Mouse (Mus musculus) embryonic facial prominence, embryonic 12.5 days (tissue): ENCODE measurements around the gene Cdc42bpa. TPM values are rescaled to one million over a fixed set of nuclear protein-coding genes. Genes with fewer than 3 reads are reported as not detected.

ENCODE experiments used
- ATAC-seq: fragments of 200-750 bp; cut with Nextera tagmentation; 2 replicates; pipeline ENCODE4 v1.8.0; 2017; ENCODE audit not compliant: insufficient number of reproducible peaks, insufficient read depth, low FRiP score, low TSS enrichment
- H3K27ac ChIP-seq: fragments of 300-500 bp; sonication (generic); 2 replicates; pipeline ENCODE4 v1.5.1; 2016; ENCODE audit warnings: mild to moderate bottlenecking
- H3K27me3 ChIP-seq: fragments of 300-500 bp; sonication (generic); 2 replicates; pipeline ENCODE4 v1.6.1; 2016; ENCODE audit warnings: mild to moderate bottlenecking, moderate library complexity
- H3K36me3 ChIP-seq: fragments of 300-500 bp; sonication (generic); 2 replicates; pipeline ENCODE4 v1.6.1; 2016; ENCODE audit warnings: mild to moderate bottlenecking
- H3K4me1 ChIP-seq: fragments of 300-500 bp; sonication (generic); 2 replicates; pipeline ENCODE4 v1.6.1; 2016
- H3K4me2 ChIP-seq: fragments of 300-500 bp; sonication (generic); replicated peaks from 2 replicates; pipeline ENCODE4 v1.6.1; 2016; ENCODE audit warnings: mild to moderate bottlenecking, moderate library complexity
- H3K4me3 ChIP-seq: fragments of 300-500 bp; sonication (generic); 2 replicates; pipeline ENCODE4 v1.5.1; 2016; ENCODE audit warnings: mild to moderate bottlenecking
- H3K9ac ChIP-seq: fragments of 300-500 bp; sonication (generic); 2 replicates; pipeline ENCODE4 v1.6.1; 2016; ENCODE audit warnings: mild to moderate bottlenecking, moderate library complexity
- H3K9me3 ChIP-seq: fragments of 300-500 bp; sonication (generic); 2 replicates; pipeline ENCODE4 v1.6.1; 2016; ENCODE audit warnings: mild to moderate bottlenecking, moderate library complexity
- WGBS: fragments of 180-500 bp; shearing (Covaris S2); methylation state at CpG from one replicate; pipeline ENCODE4 v1.1.7; 2016; 5-methylcytosine and 5-hydroxymethylcytosine counted together
- polyA plus RNA-seq: library from polyadenylated mRNA; unstranded; fragments of >200 nt; fragmentation: Nextera tagmentation; extraction: Ambion mirVana; gene quantifications from 2 replicates; pipeline ENCODE4 v1.2.1, GENCODE M21; 2016

Gene Cdc42bpa
- polyA plus RNA-seq, 1 experiment from 2014 or later: 20.2 TPM

GRCm38 (mm10) chr1:179961777-179962176 lies 1.5 kb downstream of the Cdc42bpa start:
- H3K9me3 ChIP-seq: no peaks in the 10 kb centered on the region
- H3K9ac ChIP-seq: peak overlapping the region; percentile 50; the same call in 1 of the 2 replicates
- H3K4me2 ChIP-seq: peak overlapping the region; percentile 82
- H3K4me1 ChIP-seq: peaks cover 29% of the 10 kb centered on the region
- peak overlapping the region; percentile 73 for H3K4me3 ChIP-seq
- no peak for ATAC-seq
- no peaks in the 10 kb centered on the region for H3K36me3 ChIP-seq
- WGBS: 36% methylated on average over 4 of the region's 4 CpGs
- no peaks in the 10 kb centered on the region for H3K27me3 ChIP-seq
- no peak overlapping the region for H3K27ac ChIP-seq

GRCm38 (mm10) chr1:179969776-179970428 lies 9.6 kb downstream of the Cdc42bpa start:
- H3K27ac ChIP-seq: no peak overlapping the region
- no peaks in the 10 kb centered on the region for H3K9me3 ChIP-seq
- H3K4me1 ChIP-seq: 0 out of 2 replicates have a peak, but pooled peaks cover 3% of the 10 kb centered on the region
- ATAC-seq: no peak
- 79% methylated on average over 5 of the region's 5 CpGs for WGBS
- H3K27me3 ChIP-seq: no peaks in the 10 kb centered on the region
- no peaks in the 10 kb centered on the region for H3K36me3 ChIP-seq
- H3K9ac ChIP-seq: no peak overlapping the region
- no peak overlapping the region for H3K4me3 ChIP-seq
- no peak overlapping the region for H3K4me2 ChIP-seq

GRCm38 (mm10) chr1:179975021-179975420 lies 14.7 kb downstream of the Cdc42bpa start:
- Histone ChIP-seq H3K9me3 (no peaks in the 10 kb centered on the region), H3K27ac (no peak overlapping the region), H3K9ac (no peak overlapping the region), H3K4me1 (peaks cover 20% of the 10 kb centered on the region), H3K4me2 (no peak overlapping the region), H3K27me3 (no peaks in the 10 kb centered on the region), H3K4me3 (no peak overlapping the region), H3K36me3 (no peaks in the 10 kb centered on the region)
- WGBS: 77% methylated on average over 6 of the region's 6 CpGs
- ATAC-seq: no peak

- Histone ChIP-seq H3K27ac (no peak overlapping the region), H3K27me3 (no peaks in the 10 kb centered on the region), H3K4me1 (peaks cover 20% of the 10 kb centered on the region), H3K4me2 (no peak overlapping the region; the same call in 1 of the 2 replicates), H3K4me3 (no peak overlapping the region), H3K36me3 (no peaks in the 10 kb centered on the region), H3K9ac (no peak overlapping the region), H3K9me3 (no peaks in the 10 kb centered on the region)
- no peak for ATAC-seq
- 62% methylated on average over 5 of the region's 5 CpGs for WGBS
Measured at GRCm38 (mm10) chr1:179975645-179976275, 15.5 kb downstream of the Cdc42bpa start.

- Histone ChIP-seq H3K4me3 (no peak overlapping the region), H3K27me3 (no peaks in the 10 kb centered on the region), H3K27ac (peak overlapping the region; percentile 24; the same call in 1 of the 2 replicates), H3K9ac (no peak overlapping the region), H3K9me3 (0 out of 2 replicates have a peak, but pooled peaks cover 5% of the 10 kb centered on the region), H3K36me3 (no peaks in the 10 kb centered on the region), H3K4me2 (no peak overlapping the region), H3K4me1 (peaks cover 20% of the 10 kb centered on the region)
- no peak for ATAC-seq
- WGBS: 26% methylated on average over 6 of the region's 6 CpGs
Measured at GRCm38 (mm10) chr1:179977437-179977836, 17.2 kb downstream of the Cdc42bpa start.

- Histone ChIP-seq H3K4me1 (peaks cover 17% of the 10 kb centered on the region), H3K27me3 (no peaks in the 10 kb centered on the region), H3K9ac (no peak overlapping the region), H3K36me3 (no peaks in the 10 kb centered on the region), H3K4me2 (no peak overlapping the region), H3K4me3 (no peak overlapping the region), H3K9me3 (0 out of 2 replicates have a peak, but pooled peaks cover 5% of the 10 kb centered on the region), H3K27ac (no peak overlapping the region)
- 68% methylated on average over 1 of the region's 1 CpGs for WGBS
- ATAC-seq: no peak
Measured at GRCm38 (mm10) chr1:179978742-179979141, 18.5 kb downstream of the Cdc42bpa start.

- Histone ChIP-seq H3K4me1 (peaks cover 11% of the 10 kb centered on the region), H3K9ac (no peak overlapping the region), H3K9me3 (0 out of 2 replicates have a peak, but pooled peaks cover 5% of the 10 kb centered on the region), H3K4me2 (no peak overlapping the region), H3K4me3 (no peak overlapping the region), H3K27ac (no peak overlapping the region), H3K36me3 (no peaks in the 10 kb centered on the region), H3K27me3 (no peaks in the 10 kb centered on the region)
- ATAC-seq: no peak
Measured at GRCm38 (mm10) chr1:179981680-179982079, 21.4 kb downstream of the Cdc42bpa start.

- H3K9ac ChIP-seq: no peak overlapping the region
- H3K27ac ChIP-seq: no peak overlapping the region
- no peak overlapping the region for H3K4me2 ChIP-seq
- H3K4me3 ChIP-seq: no peak overlapping the region
- no peaks in the 10 kb centered on the region for H3K36me3 ChIP-seq
- WGBS: 71% methylated on average over 1 of the region's 1 CpGs
- no peaks in the 10 kb centered on the region for H3K27me3 ChIP-seq
- H3K9me3 ChIP-seq: 0 out of 2 replicates have a peak, but pooled peaks cover 5% of the 10 kb centered on the region
- ATAC-seq: no peak
- H3K4me1 ChIP-seq: peaks cover 6% of the 10 kb centered on the region
Measured at GRCm38 (mm10) chr1:179982183-179982582, 21.9 kb downstream of the Cdc42bpa start.

GRCm38 (mm10) chr1:179982933-179983332 lies 22.7 kb downstream of the Cdc42bpa start:
- Histone ChIP-seq H3K4me1 (no peaks in the 10 kb centered on the region), H3K36me3 (no peaks in the 10 kb centered on the region), H3K4me3 (no peak overlapping the region), H3K4me2 (no peak overlapping the region), H3K27ac (no peak overlapping the region), H3K27me3 (no peaks in the 10 kb centered on the region), H3K9ac (no peak overlapping the region), H3K9me3 (0 out of 2 replicates have a peak, but pooled peaks cover 5% of the 10 kb centered on the region)
- ATAC-seq: no peak
- 83% methylated on average over 1 of the region's 1 CpGs for WGBS

- Histone ChIP-seq H3K27me3 (no peaks in the 10 kb centered on the region), H3K9me3 (0 out of 2 replicates have a peak, but pooled peaks cover 5% of the 10 kb centered on the region), H3K4me1 (no peaks in the 10 kb centered on the region), H3K9ac (no peak overlapping the region), H3K36me3 (no peaks in the 10 kb centered on the region), H3K4me3 (no peak overlapping the region), H3K4me2 (no peak overlapping the region), H3K27ac (no peak overlapping the region)
- WGBS: 83% methylated on average over 1 of the region's 1 CpGs
- ATAC-seq: no peak
Measured at GRCm38 (mm10) chr1:179984171-179984570, 23.9 kb downstream of the Cdc42bpa start.

- Histone ChIP-seq H3K4me3 (no peak overlapping the region), H3K4me2 (no peak overlapping the region), H3K4me1 (no peaks in the 10 kb centered on the region), H3K9me3 (no peaks in the 10 kb centered on the region), H3K9ac (no peak overlapping the region), H3K27me3 (no peaks in the 10 kb centered on the region), H3K36me3 (no peaks in the 10 kb centered on the region), H3K27ac (no peak overlapping the region)
- 84% methylated on average over 6 of the region's 6 CpGs for WGBS
- ATAC-seq: no peak
Measured at GRCm38 (mm10) chr1:179991660-179992235, 31.5 kb downstream of the Cdc42bpa start.

GRCm38 (mm10) chr1:179992255-179992654 lies 32.0 kb downstream of the Cdc42bpa start:
- no peaks in the 10 kb centered on the region for H3K27me3 ChIP-seq
- no peak for ATAC-seq
- 93% methylated on average over 1 of the region's 1 CpGs for WGBS
- no peaks in the 10 kb centered on the region for H3K9me3 ChIP-seq
- no peak overlapping the region for H3K27ac ChIP-seq
- no peaks in the 10 kb centered on the region for H3K36me3 ChIP-seq
- no peak overlapping the region for H3K4me2 ChIP-seq
- no peak overlapping the region for H3K4me3 ChIP-seq
- no peak overlapping the region for H3K9ac ChIP-seq
- H3K4me1 ChIP-seq: no peaks in the 10 kb centered on the region
